Mouse (Mus musculus) neural tube, embryonic 13.5 days (tissue): ENCODE measurements around the gene Grap. TPM values are rescaled to one million over a fixed set of nuclear protein-coding genes. Genes with fewer than 3 reads are reported as not detected.

ENCODE experiments used
- ATAC-seq: fragments of 200-750 bp; cut with Nextera tagmentation; 2 replicates; pipeline ENCODE4 v1.8.0; 2017; ENCODE audit warnings: low read depth, mild to moderate bottlenecking, moderate TSS enrichment, moderate library complexity
- H3K27ac ChIP-seq: fragments of 300-500 bp; sonication (generic); replicated peaks from 2 replicates; pipeline ENCODE4 v1.5.1; 2015; ENCODE audit warnings: moderate library complexity, mild to moderate bottlenecking, inconsistent platforms
- H3K27me3 ChIP-seq: fragments of 300-500 bp; sonication (generic); 2 replicates; pipeline ENCODE4 v1.6.1; 2015; ENCODE audit warnings: mild to moderate bottlenecking, inconsistent platforms
- H3K36me3 ChIP-seq: fragments of 300-500 bp; sonication (generic); 2 replicates; pipeline ENCODE4 v1.6.1; 2015; ENCODE audit warnings: mild to moderate bottlenecking, inconsistent platforms
- H3K4me1 ChIP-seq: fragments of 300-500 bp; sonication (generic); replicated peaks from 2 replicates; pipeline ENCODE4 v1.6.1; 2015; ENCODE audit warnings: inconsistent platforms
- H3K4me2 ChIP-seq: fragments of 300-500 bp; sonication (generic); 2 replicates; pipeline ENCODE4 v1.6.1; 2015; ENCODE audit warnings: inconsistent platforms, mild to moderate bottlenecking, moderate library complexity
- H3K4me3 ChIP-seq: fragments of 300-500 bp; sonication (generic); 2 replicates; pipeline ENCODE4 v1.5.1; 2015; ENCODE audit warnings: mild to moderate bottlenecking, inconsistent platforms
- H3K9ac ChIP-seq: fragments of 300-500 bp; sonication (generic); 2 replicates; pipeline ENCODE4 v1.6.1; 2015; ENCODE audit warnings: moderate library complexity, mild to moderate bottlenecking, inconsistent platforms
- H3K9me3 ChIP-seq: fragments of 300-500 bp; sonication (generic); 2 replicates; pipeline ENCODE4 v1.6.1; 2016; ENCODE audit warnings: inconsistent platforms
- WGBS: fragments of 180-500 bp; shearing (Covaris S2); methylation state at CpG from one replicate; pipeline ENCODE4 v1.1.7; 2015; 5-methylcytosine and 5-hydroxymethylcytosine counted together
- polyA plus RNA-seq: library from polyadenylated mRNA; unstranded; fragments of >200 nt; fragmentation: Nextera tagmentation; extraction: Ambion mirVana; gene quantifications from 2 replicates; pipeline ENCODE4 v1.2.1, GENCODE M21; 2015

Grap gene
- polyA plus RNA-seq, 1 experiment from 2014 or later = 9.5 TPM

DNA sequence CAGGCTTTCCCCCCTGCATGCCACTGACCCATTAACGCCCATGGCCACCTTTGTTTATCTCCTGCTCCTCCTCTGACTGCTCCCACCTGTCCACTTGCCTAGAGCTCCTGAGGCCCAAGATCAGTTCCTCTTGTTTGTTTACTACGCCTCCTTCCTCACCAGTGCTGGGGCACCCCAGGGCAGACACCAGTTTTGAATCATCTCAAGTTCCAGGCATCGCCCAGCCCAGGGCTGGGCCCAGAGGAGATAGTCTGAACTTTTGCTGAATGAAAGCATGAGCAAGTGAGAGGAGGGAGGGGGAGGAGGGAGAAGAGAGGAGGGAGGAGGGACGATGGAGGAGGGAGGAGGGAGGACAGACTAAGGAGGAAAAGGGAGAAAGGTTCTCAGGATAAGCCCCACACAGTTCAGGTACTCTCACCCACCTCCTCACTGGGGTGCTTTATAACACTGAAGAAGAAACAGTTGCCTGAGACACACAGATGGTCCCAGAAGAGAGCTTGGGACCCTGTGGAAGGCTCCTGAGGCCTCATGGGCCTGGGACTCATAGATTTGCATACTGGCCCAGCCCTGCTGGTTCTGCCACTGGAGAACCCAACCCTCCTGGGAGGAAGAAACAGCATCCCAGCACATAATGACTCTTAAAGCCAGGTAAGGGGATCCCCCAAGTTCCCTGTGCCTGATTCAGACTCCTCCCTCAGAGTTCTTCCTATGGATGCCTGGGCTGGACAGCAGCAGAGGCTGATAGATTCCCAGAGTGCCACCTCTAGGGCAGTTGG lies 26.2 kb downstream of the Grap start:
- no peak overlapping the region for H3K9ac ChIP-seq
- 76% methylated on average over 4 of the region's 4 CpGs for WGBS
- H3K4me2 ChIP-seq = no peak overlapping the region
- peaks cover 16% of the 10 kb centered on the region for H3K4me1 ChIP-seq
- no peaks in the 10 kb centered on the region for H3K36me3 ChIP-seq
- no peak overlapping the region for H3K4me3 ChIP-seq
- no peak overlapping the region for H3K27ac ChIP-seq
- ATAC-seq = no peak
- H3K27me3 ChIP-seq = peaks cover 22% of the 10 kb centered on the region
- no peaks in the 10 kb centered on the region for H3K9me3 ChIP-seq

DNA sequence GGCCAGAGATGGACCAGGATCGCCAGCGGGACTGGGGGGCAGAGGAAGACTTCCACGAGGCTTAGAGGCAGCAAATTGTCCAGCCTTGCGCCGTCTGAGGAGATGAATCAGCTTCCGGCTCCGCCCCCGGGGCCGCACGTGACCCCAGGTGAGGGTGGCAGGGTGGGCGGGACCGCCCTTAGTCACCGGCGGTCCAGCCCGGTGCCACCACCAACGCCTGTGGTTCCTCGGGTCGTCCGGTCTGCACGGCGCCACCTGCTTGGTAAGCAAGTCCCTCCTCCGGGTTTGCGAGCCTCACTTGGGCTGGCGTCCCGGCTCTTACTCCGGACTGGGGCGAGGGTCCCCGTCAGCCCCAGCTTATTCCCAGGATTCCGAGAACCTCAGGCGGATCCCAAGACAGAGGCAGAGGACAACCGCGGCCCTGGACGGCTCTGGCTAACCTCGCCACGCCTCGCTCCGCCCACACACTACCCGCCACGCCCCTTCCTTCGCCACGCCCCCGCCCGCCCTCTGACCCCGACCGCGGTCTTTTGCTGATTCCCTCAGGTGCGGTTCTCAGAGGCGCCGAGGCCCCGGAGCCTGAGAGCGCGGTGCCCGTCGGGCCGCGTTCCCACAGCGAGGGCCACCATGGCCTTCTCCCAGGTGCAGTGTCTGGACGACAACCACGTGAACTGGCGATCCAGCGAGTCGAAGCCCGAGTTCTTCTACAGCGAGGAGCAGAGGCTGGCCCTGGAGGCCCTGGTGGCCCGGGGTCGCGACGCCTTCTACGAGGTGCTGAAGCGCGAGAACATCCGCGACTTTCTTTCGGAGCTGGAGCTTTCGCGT lies 31.1 kb downstream of the Grap start, which contains the start of gene Fam83g:
TSS of gene Fam83g (plus strand) at position 185 of the 825 bp plus-strand sequence.
- ATAC-seq = peak; percentile 40; the same call in 1 of the 2 replicates
- Histone ChIP-seq H3K4me1 (peaks cover 13% of the 10 kb centered on the region), H3K4me3 (peak within 1 kb of the TSS; percentile 39), H3K9ac (no peak within 1 kb of the TSS; the same call in 1 of the 2 replicates), H3K36me3 (no peaks in the 10 kb centered on the region), H3K9me3 (no peaks in the 10 kb centered on the region), H3K27ac (no peak within 1 kb of the TSS), H3K4me2 (peak within 1 kb of the TSS; percentile 59), H3K27me3 (peaks cover 44% of the 10 kb centered on the region)
- WGBS = 2% methylated on average over 76 of the region's 76 CpGs

DNA sequence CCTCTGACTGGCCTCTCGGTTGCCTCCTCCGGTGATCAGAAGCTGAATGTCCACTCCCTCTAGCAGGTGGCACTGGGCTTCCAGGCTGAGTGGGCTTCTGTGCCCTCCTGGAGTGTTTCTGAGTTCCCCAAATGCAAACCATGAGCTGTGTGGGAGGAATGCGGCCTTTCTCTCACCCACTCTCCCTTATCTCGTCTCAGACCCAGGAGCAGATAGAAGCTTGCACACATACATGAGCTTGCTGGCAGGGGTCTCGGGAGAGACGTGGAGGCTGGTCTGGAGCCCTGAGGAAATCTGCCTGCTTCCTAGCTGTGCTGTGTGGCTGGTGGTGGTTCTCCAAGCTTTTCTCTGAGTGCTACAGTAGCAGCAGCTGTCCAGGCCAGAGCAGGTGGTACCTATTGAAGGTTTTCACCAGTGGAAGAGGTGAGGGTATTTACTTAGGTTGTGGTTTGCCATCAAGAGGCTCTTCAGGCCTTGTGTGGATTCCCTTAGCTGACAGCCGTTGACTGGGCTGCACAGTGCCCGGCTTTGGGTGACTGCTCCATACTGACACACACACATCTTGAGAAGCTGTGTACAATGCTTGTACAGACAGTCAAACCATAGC lies 32.2 kb downstream of the Grap start:
- ATAC-seq = no peak
- H3K9me3 ChIP-seq = no peaks in the 10 kb centered on the region
- peaks cover 13% of the 10 kb centered on the region for H3K4me1 ChIP-seq
- H3K4me2 ChIP-seq = no peak overlapping the region
- 71% methylated on average over 8 of the region's 8 CpGs for WGBS
- no peak overlapping the region for H3K9ac ChIP-seq
- H3K27ac ChIP-seq = no peak overlapping the region
- H3K4me3 ChIP-seq = peak overlapping the region; percentile 39; the same call in 1 of the 2 replicates
- no peaks in the 10 kb centered on the region for H3K36me3 ChIP-seq
- peaks cover 44% of the 10 kb centered on the region for H3K27me3 ChIP-seq

DNA sequence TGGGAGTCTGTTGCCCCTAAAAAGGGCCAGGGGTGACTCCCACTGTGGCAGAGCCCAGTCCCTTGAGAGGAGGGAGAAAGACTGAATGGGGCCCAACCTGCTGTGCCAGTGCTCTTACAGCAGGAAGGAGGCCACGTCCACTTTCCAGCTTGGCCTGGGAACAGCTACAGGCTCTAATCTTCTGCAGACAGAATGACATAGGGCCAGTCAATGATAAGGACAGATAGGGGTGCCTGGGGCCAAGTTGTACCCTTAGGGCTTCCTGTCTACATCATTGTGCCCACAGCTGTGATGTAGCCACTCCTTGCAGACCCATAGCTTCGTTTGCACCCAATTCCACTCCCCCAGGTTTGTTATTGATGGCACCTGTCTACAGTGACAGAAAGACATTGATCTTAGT lies 33.1 kb downstream of the Grap start:
- Histone ChIP-seq H3K4me3 (no peak overlapping the region), H3K27me3 (peaks cover 44% of the 10 kb centered on the region), H3K4me1 (peaks cover 13% of the 10 kb centered on the region), H3K4me2 (no peak overlapping the region), H3K9ac (no peak overlapping the region), H3K27ac (no peak overlapping the region), H3K9me3 (no peaks in the 10 kb centered on the region), H3K36me3 (no peaks in the 10 kb centered on the region)
- WGBS = 59% methylated on average over 2 of the region's 2 CpGs
- ATAC-seq = no peak

DNA sequence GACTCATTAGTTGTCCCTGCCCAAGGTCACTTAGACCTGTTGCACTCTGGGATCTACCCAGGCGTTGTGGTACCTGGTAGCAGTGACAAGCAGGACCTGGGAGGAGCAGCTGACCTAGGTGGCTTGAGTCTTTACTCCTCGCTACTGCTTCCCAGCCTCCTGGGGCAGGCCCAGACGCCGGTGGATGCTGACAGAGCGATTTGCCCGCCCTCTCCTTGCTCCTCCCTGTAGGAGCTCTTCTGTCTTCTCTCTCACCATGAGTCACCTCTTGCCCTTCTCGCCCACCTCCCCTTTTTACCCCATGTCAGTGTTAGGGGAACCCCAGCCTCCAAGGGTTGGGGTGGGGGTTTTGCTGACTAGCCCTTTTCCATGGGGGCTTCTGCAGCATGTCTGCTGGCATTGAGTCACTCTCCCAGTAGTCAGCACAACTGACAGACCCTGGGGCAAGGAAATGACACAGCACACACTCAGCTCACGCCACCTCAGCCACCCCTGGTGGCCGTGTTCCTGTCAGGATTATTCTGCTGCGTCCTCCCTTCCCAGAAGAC lies 33.9 kb downstream of the Grap start:
- ATAC-seq = no peak
- H3K36me3 ChIP-seq = no peaks in the 10 kb centered on the region
- 47% methylated on average over 10 of the region's 10 CpGs for WGBS
- H3K9ac ChIP-seq = no peak overlapping the region
- H3K9me3 ChIP-seq = no peaks in the 10 kb centered on the region
- H3K27ac ChIP-seq = no peak overlapping the region
- peaks cover 44% of the 10 kb centered on the region for H3K27me3 ChIP-seq
- H3K4me2 ChIP-seq = no peak overlapping the region
- no peak overlapping the region for H3K4me3 ChIP-seq
- peaks cover 13% of the 10 kb centered on the region for H3K4me1 ChIP-seq

DNA sequence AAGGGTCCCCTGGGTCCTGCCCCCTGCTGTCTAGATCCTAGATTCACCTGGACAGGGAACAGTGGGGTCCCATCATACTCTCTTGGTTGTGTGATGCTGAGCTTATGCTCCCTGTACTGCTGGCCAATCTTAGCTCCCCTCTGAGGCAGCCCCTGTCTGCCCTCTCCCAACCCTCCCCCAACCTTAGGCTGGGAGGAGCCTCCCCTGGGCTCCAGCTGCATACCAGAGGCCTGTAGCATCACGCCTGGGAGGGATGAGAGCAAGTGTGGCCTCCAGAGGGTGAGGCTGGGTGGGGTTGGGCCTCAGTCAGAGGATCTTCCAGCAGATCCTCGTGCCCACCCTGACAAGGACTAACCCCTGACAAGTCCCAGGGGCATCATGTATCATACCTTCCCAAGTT lies 34.5 kb downstream of the Grap start:
- no peaks in the 10 kb centered on the region for H3K36me3 ChIP-seq
- peaks cover 13% of the 10 kb centered on the region for H3K4me1 ChIP-seq
- no peaks in the 10 kb centered on the region for H3K9me3 ChIP-seq
- no peak overlapping the region for H3K4me2 ChIP-seq
- peaks cover 39% of the 10 kb centered on the region for H3K27me3 ChIP-seq
- no peak overlapping the region for H3K27ac ChIP-seq
- no peak for ATAC-seq
- no peak overlapping the region for H3K4me3 ChIP-seq
- 43% methylated on average over 2 of the region's 2 CpGs for WGBS
- H3K9ac ChIP-seq = no peak overlapping the region

DNA sequence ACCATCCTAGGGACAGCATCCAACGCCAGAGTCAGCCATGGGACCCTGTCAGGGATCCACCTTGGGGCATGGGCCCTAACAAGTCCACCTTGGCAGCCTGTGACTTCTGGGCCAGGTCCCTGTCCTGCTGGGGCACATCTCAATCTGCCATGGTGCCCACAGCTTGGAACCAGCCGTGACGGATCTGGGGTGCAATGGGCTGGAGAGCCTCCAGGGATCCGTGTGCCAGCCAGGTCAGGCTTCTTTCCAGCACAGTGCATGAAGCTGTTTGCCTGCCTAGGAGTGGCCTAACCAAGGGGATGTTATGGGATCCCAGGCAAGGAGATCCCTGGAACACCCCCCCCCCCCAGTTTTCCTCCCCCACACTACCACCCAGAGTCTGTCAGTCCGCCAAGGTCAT lies 39.9 kb downstream of the Grap start:
- Histone ChIP-seq H3K27ac (no peak overlapping the region), H3K9ac (no peak overlapping the region), H3K4me2 (no peak overlapping the region), H3K36me3 (no peaks in the 10 kb centered on the region), H3K9me3 (no peaks in the 10 kb centered on the region), H3K27me3 (no peaks in the 10 kb centered on the region; the same call in 1 of the 2 replicates), H3K4me3 (no peak overlapping the region), H3K4me1 (no peaks in the 10 kb centered on the region)
- 90% methylated on average over 5 of the region's 5 CpGs for WGBS
- ATAC-seq = no peak

DNA sequence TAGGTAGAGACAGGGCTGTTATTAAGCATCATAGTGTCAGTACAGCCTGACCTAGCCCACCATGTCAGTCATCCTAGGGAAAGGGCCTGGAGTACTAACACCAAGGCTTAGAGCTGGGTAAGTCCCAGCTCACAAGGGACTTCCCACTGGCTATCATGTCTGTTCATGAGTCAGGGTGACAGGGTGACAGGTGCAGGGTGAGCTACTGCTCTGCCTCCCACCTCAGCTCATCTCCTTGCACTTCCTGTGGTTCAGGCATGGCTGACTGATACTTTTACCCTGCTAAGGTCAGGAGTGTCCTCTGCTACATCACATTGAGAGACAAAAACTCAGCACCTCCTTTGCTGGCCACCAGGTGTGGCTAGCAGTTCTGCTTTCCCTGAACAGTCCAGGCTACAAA lies 45.8 kb downstream of the Grap start:
- Histone ChIP-seq H3K36me3 (no peaks in the 10 kb centered on the region), H3K27me3 (no peaks in the 10 kb centered on the region), H3K9ac (no peak overlapping the region), H3K9me3 (no peaks in the 10 kb centered on the region), H3K4me3 (no peak overlapping the region), H3K27ac (no peak overlapping the region), H3K4me1 (peaks cover 15% of the 10 kb centered on the region), H3K4me2 (no peak overlapping the region)
- no peak for ATAC-seq

DNA sequence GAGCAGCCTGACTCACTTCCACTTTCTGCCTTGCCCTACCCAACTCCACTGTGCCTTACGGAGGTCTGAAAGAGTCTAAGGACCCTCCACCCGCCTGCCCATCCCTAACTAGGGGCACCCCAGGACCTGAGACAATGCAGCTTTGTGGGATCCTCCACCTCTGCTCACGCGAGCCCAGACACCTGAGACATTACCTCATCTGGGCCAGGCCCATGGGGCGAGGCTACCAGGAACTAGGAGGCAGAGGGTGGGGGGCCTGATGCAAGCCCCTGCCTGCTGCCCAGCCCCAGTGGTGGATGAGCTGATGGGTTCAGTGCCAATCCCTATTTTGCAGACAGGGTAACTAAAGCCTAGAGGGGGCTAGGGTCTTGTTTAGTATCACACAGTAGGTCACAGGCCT lies 46.4 kb downstream of the Grap start:
- no peaks in the 10 kb centered on the region for H3K36me3 ChIP-seq
- 86% methylated on average over 5 of the region's 5 CpGs for WGBS
- H3K27me3 ChIP-seq = no peaks in the 10 kb centered on the region
- H3K9ac ChIP-seq = no peak overlapping the region
- no peak overlapping the region for H3K4me3 ChIP-seq
- no peak overlapping the region for H3K27ac ChIP-seq
- H3K9me3 ChIP-seq = no peaks in the 10 kb centered on the region
- H3K4me2 ChIP-seq = no peak overlapping the region
- H3K4me1 ChIP-seq = peaks cover 15% of the 10 kb centered on the region
- ATAC-seq = no peak

DNA sequence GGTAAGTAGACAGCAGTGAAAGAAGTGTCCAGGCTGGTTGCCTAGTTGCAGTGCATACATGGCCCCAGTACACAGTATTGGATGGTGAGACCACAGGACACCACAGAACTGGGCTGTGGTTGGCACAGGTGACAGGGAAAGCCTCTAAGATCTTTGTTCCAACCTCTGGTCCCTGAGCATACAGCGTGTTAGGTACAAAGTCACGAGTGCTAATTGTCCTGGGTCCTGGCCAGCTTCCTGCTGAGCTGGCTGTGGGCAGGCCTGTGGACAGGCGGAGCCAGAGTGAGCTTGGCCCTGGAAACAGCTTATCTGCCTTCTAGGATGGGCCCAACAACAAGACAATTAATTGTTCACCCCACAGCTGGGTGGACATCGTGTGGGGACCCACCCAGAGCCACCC lies 46.9 kb downstream of the Grap start:
- Histone ChIP-seq H3K9me3 (no peaks in the 10 kb centered on the region), H3K9ac (no peak overlapping the region), H3K27ac (no peak overlapping the region), H3K4me3 (no peak overlapping the region), H3K4me1 (peaks cover 15% of the 10 kb centered on the region), H3K36me3 (no peaks in the 10 kb centered on the region), H3K27me3 (no peaks in the 10 kb centered on the region), H3K4me2 (no peak overlapping the region)
- WGBS = 39% methylated on average over 4 of the region's 4 CpGs
- no peak; the same call in 1 of the 2 replicates for ATAC-seq

DNA sequence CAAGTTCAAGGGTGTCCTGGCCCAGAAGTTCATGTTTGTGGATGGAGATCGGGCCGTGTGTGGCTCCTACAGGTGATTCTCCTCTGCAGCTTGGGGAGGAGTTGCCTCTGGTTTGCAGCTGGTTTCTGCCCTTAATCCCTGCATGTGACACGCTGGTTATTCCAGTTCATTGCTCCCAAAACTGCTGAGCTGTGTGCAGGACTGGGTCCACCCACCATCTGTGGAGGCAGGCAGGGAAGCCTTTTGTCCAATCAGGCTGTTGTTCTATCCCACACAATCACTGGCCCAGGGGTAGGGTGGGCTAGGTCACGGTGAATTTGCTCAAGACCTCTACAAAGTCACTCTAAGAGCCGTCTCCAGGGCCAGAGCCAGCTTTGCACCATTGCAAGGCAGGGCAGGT lies 48.6 kb downstream of the Grap start:
- H3K4me1 ChIP-seq = peaks cover 15% of the 10 kb centered on the region
- H3K4me2 ChIP-seq = no peak overlapping the region
- H3K27ac ChIP-seq = no peak overlapping the region
- WGBS = 39% methylated on average over 5 of the region's 5 CpGs
- H3K9ac ChIP-seq = no peak overlapping the region
- no peaks in the 10 kb centered on the region for H3K9me3 ChIP-seq
- no peaks in the 10 kb centered on the region for H3K36me3 ChIP-seq
- no peak for ATAC-seq
- no peaks in the 10 kb centered on the region for H3K27me3 ChIP-seq
- H3K4me3 ChIP-seq = no peak overlapping the region

DNA sequence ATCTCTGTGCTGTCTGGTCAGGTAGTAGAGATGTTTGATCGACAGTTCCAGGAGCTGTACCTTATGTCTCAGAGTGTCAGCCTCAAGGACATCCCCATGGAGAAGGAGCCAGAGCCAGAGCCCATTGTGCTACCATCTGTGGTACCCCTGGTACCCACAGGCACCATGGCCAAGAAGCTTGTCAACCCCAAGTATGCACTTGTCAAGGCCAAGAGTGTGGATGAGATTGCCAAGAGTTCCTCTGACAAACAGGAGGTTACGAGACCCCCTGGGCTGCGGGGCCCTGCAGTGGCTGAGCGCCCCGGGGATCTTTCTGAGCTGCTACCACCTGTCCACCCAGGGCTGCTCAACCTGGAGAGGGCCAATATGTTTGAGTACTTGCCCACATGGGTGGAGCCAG lies 49.4 kb downstream of the Grap start:
- H3K4me2 ChIP-seq = no peak overlapping the region
- no peaks in the 10 kb centered on the region for H3K27me3 ChIP-seq
- no peak overlapping the region for H3K4me3 ChIP-seq
- no peak for ATAC-seq
- 97% methylated on average over 5 of the region's 5 CpGs for WGBS
- peaks cover 15% of the 10 kb centered on the region for H3K4me1 ChIP-seq
- H3K36me3 ChIP-seq = no peaks in the 10 kb centered on the region
- no peak overlapping the region for H3K9ac ChIP-seq
- H3K9me3 ChIP-seq = no peaks in the 10 kb centered on the region
- H3K27ac ChIP-seq = no peak overlapping the region
